Mouse (Mus musculus) heart, postnatal 36 days (tissue): ENCODE results near the gene Wdfy4. TPM values are rescaled to one million over a fixed set of nuclear protein-coding genes. Genes with fewer than 3 reads are reported as not detected.

Experiments used
- DNase-seq, 2 experiments: peaks; one replicate each; pipeline ENCODE4 v3.0.0; 2021 to 2022
- intact Hi-C: fragments of 180-260 bp; cut with DNase I; formaldehyde crosslinking; loops from one replicate; pipeline ENCODE4 v1.15.1; 2025
- total RNA-seq, 2 experiments: library from RNA; stranded (reverse); gene quantifications; 2 replicates each; pipeline ENCODE4 v1.2.3; 2021

Gene Wdfy4
- total RNA-seq, 2 experiments from 2014 or later = 2.1 to 3.1 TPM

- DNase-seq = no peak
- intact Hi-C loops = no loop called here
Observed at GRCm38 (mm10) chr14:33193762-33194161, 8.5 kb upstream of the Wdfy4 start.

GRCm38 (mm10) chr14:33190646-33191045 lies 5.3 kb upstream of the Wdfy4 start:
- DNase-seq = no peak
- intact Hi-C loops = no loop called here

- intact Hi-C loops = no loop called here
- DNase-seq = no peak
Observed at GRCm38 (mm10) chr14:33189849-33190423, 4.6 kb upstream of the Wdfy4 start.

GRCm38 (mm10) chr14:33189230-33189629 lies 3.9 kb upstream of the Wdfy4 start:
- intact Hi-C loops = no loop called here
- no peak for DNase-seq

GRCm38 (mm10) chr14:33187201-33187600 lies 1.9 kb upstream of the Wdfy4 start:
- DNase-seq = no peak
- intact Hi-C loops = no loop called here

- intact Hi-C loops = no loop called here
- no peak for DNase-seq
Observed at GRCm38 (mm10) chr14:33180102-33180501, 5.2 kb downstream of the Wdfy4 start.

GRCm38 (mm10) chr14:33175059-33175821 lies 10.1 kb downstream of the Wdfy4 start:
- intact Hi-C loops = no loop called here
- DNase-seq = peak; percentile 19 to 20

- intact Hi-C loops = no loop called here
Observed at GRCm38 (mm10) chr14:33171942-33172341, 13.4 kb downstream of the Wdfy4 start.

GRCm38 (mm10) chr14:33168750-33169149 lies 16.6 kb downstream of the Wdfy4 start:
- intact Hi-C loops = no loop called here
- no peak for DNase-seq

More at GRCm38 (mm10) chr14:33171942-33172341, 13.4 kb downstream of the Wdfy4 start:
- no peak for DNase-seq

GRCm38 (mm10) chr14:33162238-33162637 lies 23.1 kb downstream of the Wdfy4 start:
- DNase-seq = no peak
- intact Hi-C loops = no loop called here

GRCm38 (mm10) chr14:33158268-33158667 lies 27.0 kb downstream of the Wdfy4 start:
- no peak for DNase-seq
- intact Hi-C loops = no loop called here

- intact Hi-C loops = no loop called here
- peak in 1 of 2 experiments; percentile 6 for DNase-seq
Observed at GRCm38 (mm10) chr14:33152941-33153340, 32.4 kb downstream of the Wdfy4 start.

GRCm38 (mm10) chr14:33146287-33146686 lies 39.0 kb downstream of the Wdfy4 start:
- intact Hi-C loops = loop anchor here (2.0 kb wide), 1 partner anchor 59 kb away; no protein-coding TSS in a partner anchor
- DNase-seq = peak; percentile 9 to 11

GRCm38 (mm10) chr14:33136843-33137242 lies 48.5 kb downstream of the Wdfy4 start:
- no peak for DNase-seq
- intact Hi-C loops = no loop called here

- intact Hi-C loops = no loop called here
- no peak for DNase-seq
Observed at GRCm38 (mm10) chr14:33135170-33135569, 50.1 kb downstream of the Wdfy4 start.

GRCm38 (mm10) chr14:33131044-33131758 lies 54.1 kb downstream of the Wdfy4 start:
- no peak for DNase-seq
- intact Hi-C loops = no loop called here

- intact Hi-C loops = no loop called here
- DNase-seq = no peak
Observed at GRCm38 (mm10) chr14:33116590-33116989, 68.7 kb downstream of the Wdfy4 start.

- DNase-seq = no peak
- intact Hi-C loops = no loop called here
Observed at GRCm38 (mm10) chr14:33104809-33105208, 80.5 kb downstream of the Wdfy4 start.

- intact Hi-C loops = no loop called here
Observed at GRCm38 (mm10) chr14:33101609-33102008, 83.7 kb downstream of the Wdfy4 start.

GRCm38 (mm10) chr14:33099926-33100325 lies 85.4 kb downstream of the Wdfy4 start:
- no peak for DNase-seq
- intact Hi-C loops = no loop called here

More at GRCm38 (mm10) chr14:33101609-33102008, 83.7 kb downstream of the Wdfy4 start:
- DNase-seq = no peak

- no peak for DNase-seq
- intact Hi-C loops = no loop called here
Observed at GRCm38 (mm10) chr14:33099111-33099510, 86.2 kb downstream of the Wdfy4 start.
